Mouse (Mus musculus): ENCODE measurements around the gene Fez1. TPM values are rescaled to one million over a fixed set of nuclear protein-coding genes. Genes with fewer than 3 reads are reported as not detected.

Gene Fez1
- total and polyA plus RNA-seq, 3 experiments: not detected

- H3K9me3 ChIP-seq (replicated peaks; ENCODE audit: insufficient read depth, low read length): no peaks in the 10 kb centered on the region
- H3K4me1 ChIP-seq (ENCODE audit: control insufficient read depth in 1 of 2, insufficient read depth in 2 of 2, low read length in 2 of 2): no peaks in the 10 kb centered on the region
- no peak overlapping the region for H3K27ac ChIP-seq (ENCODE audit: control insufficient read depth, low read depth, low read length)
- H3K27me3 ChIP-seq (ENCODE audit: control insufficient read depth in 1 of 2, insufficient read depth in 2 of 2, low read length in 2 of 2): peaks cover 2 to 7% of the 10 kb centered on the region in 2 experiments; a peak in 3 of 4 replicates
- no peaks in the 10 kb centered on the region for H3K79me2 ChIP-seq (ENCODE audit: control insufficient read depth, insufficient read depth, low read length, poor library complexity)
- H3K9ac ChIP-seq (ENCODE audit: control insufficient read depth, low read depth, low read length, poor library complexity, severe bottlenecking): no peak overlapping the region
- DNase-seq (ENCODE audit: low read depth, low spot score): no peak
- TF ChIP-seq TBP (IDR thresholded peaks at IDR 0.05; ENCODE audit: low read depth, low read length): no peak
- no peaks in the 10 kb centered on the region for H3K36me3 ChIP-seq (ENCODE audit: control insufficient read depth in 1 of 2, insufficient read depth in 2 of 2, low read length in 2 of 2)
- no peak overlapping the region for H3K4me3 ChIP-seq (ENCODE audit: control insufficient read depth in 1 of 2, insufficient read depth in 1 of 2, low read depth in 2 of 2, low read length in 2 of 2)
Measured at GRCm38 (mm10) chr9:36862576-36862975, 40.9 kb downstream of the Fez1 start.

DNA sequence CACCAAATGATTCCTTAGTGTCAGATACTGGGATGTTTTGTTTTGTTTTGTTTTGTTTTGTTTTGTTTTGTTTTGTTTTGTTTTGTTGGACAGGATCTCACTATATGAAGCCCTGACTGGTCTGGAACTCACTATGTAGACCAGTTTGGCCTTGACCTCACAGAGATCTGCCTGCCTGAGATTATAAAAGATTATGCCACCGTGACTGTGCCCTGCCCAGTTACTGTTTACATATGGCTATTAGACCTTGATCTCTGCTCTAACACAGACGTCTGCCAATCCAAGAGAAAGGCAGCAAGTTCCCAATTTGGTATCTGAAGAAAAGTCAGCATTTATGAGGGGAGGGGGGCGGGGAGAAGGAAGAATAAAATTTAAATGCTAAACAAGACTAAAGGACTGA lies 42.0 kb downstream of the Fez1 start:
- Histone ChIP-seq H3K9ac (ENCODE audit: control insufficient read depth, low read depth, low read length, poor library complexity, severe bottlenecking) (no peak overlapping the region), H3K4me1 (ENCODE audit: control insufficient read depth in 1 of 2, insufficient read depth in 2 of 2, low read length in 2 of 2) (no peaks in the 10 kb centered on the region), H3K27me3 (ENCODE audit: control insufficient read depth in 1 of 2, insufficient read depth in 2 of 2, low read length in 2 of 2) (peaks cover 2 to 7% of the 10 kb centered on the region in 2 experiments; a peak in 3 of 4 replicates), H3K4me3 (ENCODE audit: control insufficient read depth in 1 of 2, insufficient read depth in 1 of 2, low read depth in 2 of 2, low read length in 2 of 2) (no peak overlapping the region), H3K36me3 (ENCODE audit: control insufficient read depth in 1 of 2, insufficient read depth in 2 of 2, low read length in 2 of 2) (no peaks in the 10 kb centered on the region), H3K27ac (ENCODE audit: control insufficient read depth, low read depth, low read length) (no peak overlapping the region), H3K9me3 (replicated peaks; ENCODE audit: insufficient read depth, low read length) (no peaks in the 10 kb centered on the region), H3K79me2 (ENCODE audit: control insufficient read depth, insufficient read depth, low read length, poor library complexity) (no peaks in the 10 kb centered on the region)
- TF ChIP-seq ZKSCAN1 (IDR thresholded peaks at IDR 0.05; ENCODE audit: low read depth, low read length) (no peak), MAZ (IDR thresholded peaks at IDR 0.05; ENCODE audit: low read depth, low read length) (no peak), ZC3H11A (IDR thresholded peaks at IDR 0.05; ENCODE audit: low read depth, low read length) (no peak), SMC3 (IDR thresholded peaks at IDR 0.05; ENCODE audit: low read depth, low read length) (no peak), TCF12 (IDR thresholded peaks at IDR 0.05; ENCODE audit: low read depth, low read length) (no peak), RAD21 (IDR thresholded peaks at IDR 0.05; ENCODE audit: low read depth, low read length) (no peak), NRF1 (IDR thresholded peaks at IDR 0.05; ENCODE audit: insufficient read depth, low read depth, low read length, poor library complexity, severe bottlenecking) (no peak), USF2 (IDR thresholded peaks at IDR 0.05; ENCODE audit: borderline replicate concordance in 1 of 2, insufficient read depth in 1 of 2, low read depth in 1 of 2, low read length in 2 of 2) (no peak), ETS1 (IDR thresholded peaks at IDR 0.05; ENCODE audit: low read depth, low read length) (no peak), ZMIZ1 (IDR thresholded peaks at IDR 0.05; ENCODE audit: low read depth, low read length) (no peak), ELF1 (IDR thresholded peaks at IDR 0.05; ENCODE audit: low read depth, low read length) (no peak), BHLHE40 (IDR thresholded peaks at IDR 0.05; ENCODE audit: borderline replicate concordance, low read depth, low read length) (no peak), TAL1 (IDR thresholded peaks at IDR 0.05; ENCODE audit: low read length) (no peak), TBP (IDR thresholded peaks at IDR 0.05; ENCODE audit: low read depth, low read length) (no peak), CHD2 (IDR thresholded peaks at IDR 0.05; ENCODE audit: low read length) (no peak), MXI1 (IDR thresholded peaks at IDR 0.05; ENCODE audit: low read depth, low read length) (no peak), KAT2A (conservative IDR thresholded peaks at IDR 0.05; ENCODE audit: low read depth, low read length) (no peak), MEF2A (IDR thresholded peaks at IDR 0.05; ENCODE audit: extremely low read depth, insufficient replicate concordance, low read depth, low read length, poor library complexity, severe bottlenecking) (no peak), MYC (IDR thresholded peaks at IDR 0.05; ENCODE audit: low read depth, low read length) (no peak), MAFK (IDR thresholded peaks at IDR 0.05; ENCODE audit: borderline replicate concordance, low read depth, low read length) (no peak)
- DNase-seq (ENCODE audit: low read depth, low spot score): no peak
